Mouse (Mus musculus) thymus, adult 2 months (tissue): ENCODE results near the gene Tmem131.

Experiments
- CTCF ChIP-seq: fragments of 200-500 bp; IDR thresholded peaks from 2 replicates; pipeline ENCODE4 v1.5.1; 2012; ENCODE audit warnings: mild to moderate bottlenecking, control low read depth, low read length, moderate library complexity, borderline replicate concordance; ENCODE audit not compliant: control insufficient read depth, poor library complexity, insufficient read depth; ENCODE audit errors: extremely low read depth
- POLR2A ChIP-seq: fragments of 200-500 bp; IDR thresholded peaks from 2 replicates; pipeline ENCODE4 v1.6.1; 2012; ENCODE audit warnings: mild to moderate bottlenecking, low read length, control low read depth, moderate library complexity; ENCODE audit not compliant: control insufficient read depth, poor library complexity, insufficient read depth; ENCODE audit errors: extremely low read depth

- no peak for TF ChIP-seq CTCF
- TF ChIP-seq POLR2A: no peak
Measured at GRCm38 (mm10) chr1:36840959-36841358, 102.5 kb downstream of the Tmem131 start.
